Mouse (Mus musculus): Measurements from ENCODE around the gene Nav1. TPM values are rescaled to one million over a fixed set of nuclear protein-coding genes. Genes with fewer than 3 reads are reported as not detected.

Nav1 gene
- total and polyA plus RNA-seq, 2 experiments from 2014 or later = 35.5 to 85.8 TPM

GRCm38 (mm10) chr1:135593560-135594278 lies 13.4 kb downstream of the Nav1 start:
- H3K9ac ChIP-seq = no peak overlapping the region
- DNase-seq (peak; percentile 55), ATAC-seq (peak; percentile 49)
- no peak for TF ChIP-seq CTCF (IDR thresholded peaks at IDR 0.05; ENCODE audit: low read depth)
- H3K9me3 ChIP-seq (ENCODE audit: low read length) = no peaks in the 10 kb centered on the region
- no peak overlapping the region for H3K4me2 ChIP-seq (ENCODE audit: low read depth)
- H3K27ac ChIP-seq (ENCODE audit: low read depth, low read length) = no peak overlapping the region
- WGBS = 77% methylated on average over 6 of the region's 6 CpGs
- H3K36me3 ChIP-seq (ENCODE audit: insufficient read depth) = no peaks in the 10 kb centered on the region
- no peak overlapping the region for H3K4me3 ChIP-seq (ENCODE audit: low read depth, low read length)
- H3K4me1 ChIP-seq (ENCODE audit: insufficient read depth) = no peaks in the 10 kb centered on the region
- H3K27me3 ChIP-seq (ENCODE audit: insufficient read depth, low read length) = no peaks in the 10 kb centered on the region

GRCm38 (mm10) chr1:135590776-135591175 lies 16.3 kb downstream of the Nav1 start:
- TF ChIP-seq CTCF (IDR thresholded peaks at IDR 0.05; ENCODE audit: low read depth) = no peak
- no peak overlapping the region for H3K27ac ChIP-seq (ENCODE audit: low read depth, low read length)
- no peak overlapping the region for H3K9ac ChIP-seq
- ATAC-seq (no peak), DNase-seq (no peak)
- H3K36me3 ChIP-seq (ENCODE audit: insufficient read depth) = no peaks in the 10 kb centered on the region
- H3K4me2 ChIP-seq (ENCODE audit: low read depth) = no peak overlapping the region
- no peaks in the 10 kb centered on the region for H3K9me3 ChIP-seq (ENCODE audit: low read length)
- WGBS = 88% methylated on average over 9 of the region's 9 CpGs
- H3K4me1 ChIP-seq (ENCODE audit: insufficient read depth) = no peaks in the 10 kb centered on the region
- no peaks in the 10 kb centered on the region for H3K27me3 ChIP-seq (ENCODE audit: insufficient read depth, low read length)
- H3K4me3 ChIP-seq (ENCODE audit: low read depth, low read length) = no peak overlapping the region

GRCm38 (mm10) chr1:135588973-135589372 lies 18.1 kb downstream of the Nav1 start:
- no peaks in the 10 kb centered on the region for H3K9me3 ChIP-seq (ENCODE audit: low read length)
- WGBS = 86% methylated on average over 3 of the region's 3 CpGs
- TF ChIP-seq CTCF (IDR thresholded peaks at IDR 0.05; ENCODE audit: low read depth) = no peak
- H3K9ac ChIP-seq = no peak overlapping the region
- ATAC-seq (no peak), DNase-seq (no peak)
- H3K4me1 ChIP-seq (ENCODE audit: insufficient read depth) = no peaks in the 10 kb centered on the region
- no peak overlapping the region for H3K4me2 ChIP-seq (ENCODE audit: low read depth)
- no peak overlapping the region for H3K4me3 ChIP-seq (ENCODE audit: low read depth, low read length)
- H3K27ac ChIP-seq (ENCODE audit: low read depth, low read length) = peak overlapping the region; percentile 77; the same call in 1 of the 2 replicates
- H3K27me3 ChIP-seq (ENCODE audit: insufficient read depth, low read length) = no peaks in the 10 kb centered on the region
- H3K36me3 ChIP-seq (ENCODE audit: insufficient read depth) = no peaks in the 10 kb centered on the region

- H3K36me3 ChIP-seq (ENCODE audit: insufficient read depth) = no peaks in the 10 kb centered on the region
These were observed 20.2 kb downstream of the Nav1 start for GRCm38 (mm10) chr1:135586903-135587302.

GRCm38 (mm10) chr1:135585573-135585972 lies 21.5 kb downstream of the Nav1 start:
- Histone ChIP-seq H3K9me3 (ENCODE audit: low read length) (no peaks in the 10 kb centered on the region), H3K4me3 (ENCODE audit: low read depth, low read length) (peak overlapping the region; percentile 78), H3K9ac (peak overlapping the region; percentile 92), H3K4me2 (ENCODE audit: low read depth) (peak overlapping the region; percentile 62), H3K4me1 (ENCODE audit: insufficient read depth) (peaks cover 15% of the 10 kb centered on the region), H3K36me3 (ENCODE audit: insufficient read depth) (no peaks in the 10 kb centered on the region), H3K27ac (ENCODE audit: low read depth, low read length) (peak overlapping the region; percentile 92), H3K27me3 (ENCODE audit: insufficient read depth, low read length) (no peaks in the 10 kb centered on the region)
- TF ChIP-seq CTCF (IDR thresholded peaks at IDR 0.05; ENCODE audit: low read depth) = peak; percentile 54
- ATAC-seq (peak; percentile 81), DNase-seq (peak; percentile 86)
- WGBS = 0% methylated on average over 17 of the region's 19 CpGs

More at GRCm38 (mm10) chr1:135586903-135587302, 20.2 kb downstream of the Nav1 start:
- ATAC-seq = no peak
- Histone ChIP-seq H3K9ac (no peak overlapping the region), H3K4me1 (ENCODE audit: insufficient read depth) (peaks cover 1% of the 10 kb centered on the region), H3K27me3 (ENCODE audit: insufficient read depth, low read length) (no peaks in the 10 kb centered on the region), H3K27ac (ENCODE audit: low read depth, low read length) (no peak overlapping the region), H3K4me3 (ENCODE audit: low read depth, low read length) (no peak overlapping the region), H3K9me3 (ENCODE audit: low read length) (no peaks in the 10 kb centered on the region), H3K4me2 (ENCODE audit: low read depth) (no peak overlapping the region)
- no peak for TF ChIP-seq CTCF (IDR thresholded peaks at IDR 0.05; ENCODE audit: low read depth)
- DNase-seq = no peak

- 2% methylated on average over 68 of the region's 73 CpGs for WGBS
- Histone ChIP-seq H3K27ac (ENCODE audit: low read depth, low read length) (peak overlapping the region; percentile 92), H3K27me3 (ENCODE audit: insufficient read depth, low read length) (no peaks in the 10 kb centered on the region), H3K4me2 (ENCODE audit: low read depth) (peak overlapping the region; percentile 62), H3K9me3 (ENCODE audit: low read length) (no peaks in the 10 kb centered on the region), H3K4me1 (ENCODE audit: insufficient read depth) (peaks cover 22% of the 10 kb centered on the region), H3K4me3 (ENCODE audit: low read depth, low read length) (peak overlapping the region; percentile 78), H3K36me3 (ENCODE audit: insufficient read depth) (no peaks in the 10 kb centered on the region), H3K9ac (peak overlapping the region; percentile 92)
- DNase-seq (peak; percentile 85), ATAC-seq (peak; percentile 73)
- 0 out of 2 replicates have a peak, but pooled peaks have one; percentile 3 for TF ChIP-seq CTCF (IDR thresholded peaks at IDR 0.05; ENCODE audit: low read depth)
These were observed 22.2 kb downstream of the Nav1 start for GRCm38 (mm10) chr1:135584587-135585541.

Measured in forebrain, postnatal 0 days (tissue).